Mouse (Mus musculus): ENCODE measurements around the gene Ccne1.
"Not testable (repeated sequence)": the region's sequence is repeated elsewhere in the genome, so short reads cannot be mapped to it uniquely, and the experiment has no call there.

Gene Ccne1

DNA sequence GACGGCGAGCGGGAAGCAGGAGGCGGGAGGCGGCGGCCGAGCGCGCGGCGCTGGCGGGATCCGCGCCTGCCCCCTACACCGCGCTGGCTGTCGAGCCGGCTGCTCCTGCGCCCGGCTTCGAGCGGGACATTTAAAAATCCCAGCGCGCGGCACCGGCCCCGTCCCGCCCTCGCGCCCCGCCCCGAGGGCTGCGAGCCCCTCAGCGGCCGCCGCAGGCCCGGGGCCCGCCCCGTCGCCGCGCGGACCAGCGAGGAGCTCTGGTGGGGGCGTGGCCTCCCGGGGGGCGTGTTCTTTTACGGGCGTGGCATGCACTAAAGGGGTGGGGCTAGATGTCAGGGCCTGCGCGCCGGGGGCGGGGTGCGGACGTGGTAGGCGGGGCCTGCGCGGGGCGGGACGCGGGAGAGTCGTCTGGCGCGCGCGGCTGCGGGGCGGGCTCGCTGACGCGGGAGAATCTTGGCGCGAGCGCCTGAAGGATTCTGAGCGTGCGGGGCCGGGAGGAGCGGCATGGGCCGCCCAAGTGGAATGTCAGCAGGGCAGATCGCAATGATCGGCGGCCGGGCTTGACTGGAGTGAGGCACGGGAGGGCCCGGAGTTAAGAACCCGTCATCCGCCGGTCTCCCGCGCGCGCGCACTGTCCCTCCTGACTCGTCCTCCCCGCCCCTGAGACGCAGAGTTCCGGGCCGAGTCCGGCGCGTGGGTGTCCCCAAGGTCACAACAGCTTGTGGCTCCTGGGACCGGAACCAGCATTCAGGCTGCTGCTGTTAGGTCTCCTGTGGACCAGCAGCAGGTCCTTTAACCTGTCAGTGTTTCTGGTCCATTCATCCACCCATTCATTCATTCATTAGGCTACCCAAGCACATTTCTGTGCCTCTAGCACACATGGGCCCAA lies at the start of gene Ccne1:
Ccne1 (minus strand) TSS at position 164 of the 889 bp plus-strand sequence.
- DNase-seq (ENCODE audit: low spot score in 2 of 2): peak; percentile 96 to 99

GRCm38 (mm10) chr7:38155829-38156228 lies 48.5 kb upstream of the Ccne1 start:
- DNase-seq (ENCODE audit: low spot score in 2 of 2): no peak

GRCm38 (mm10) chr7:38152571-38152970 lies 45.2 kb upstream of the Ccne1 start:
- DNase-seq (ENCODE audit: low spot score in 2 of 2): no peak

- DNase-seq (ENCODE audit: low spot score in 2 of 2): no peak
These were observed 44.5 kb upstream of the Ccne1 start for GRCm38 (mm10) chr7:38151706-38152312.

DNA sequence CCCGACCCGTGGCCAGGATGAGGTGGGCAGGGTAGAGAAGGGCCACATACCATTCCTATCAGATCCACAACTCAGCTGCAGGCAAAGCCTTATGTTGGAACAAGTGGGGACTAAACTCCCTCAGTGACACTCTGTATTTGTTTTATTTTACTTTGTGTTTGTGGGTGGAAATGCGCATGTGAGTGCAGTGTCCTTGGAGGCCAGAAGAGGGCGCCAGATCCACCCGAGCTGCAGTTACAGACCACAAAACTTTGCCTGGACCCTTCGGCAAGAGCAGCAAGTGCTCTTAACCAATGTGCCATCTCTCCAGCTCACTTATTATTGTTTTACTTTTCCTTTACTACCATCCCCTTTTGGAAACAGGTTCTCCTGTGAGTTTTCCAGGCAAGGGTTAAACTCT lies 40.1 kb upstream of the Ccne1 start:
- DNase-seq (ENCODE audit: low spot score in 2 of 2): no peak

DNA sequence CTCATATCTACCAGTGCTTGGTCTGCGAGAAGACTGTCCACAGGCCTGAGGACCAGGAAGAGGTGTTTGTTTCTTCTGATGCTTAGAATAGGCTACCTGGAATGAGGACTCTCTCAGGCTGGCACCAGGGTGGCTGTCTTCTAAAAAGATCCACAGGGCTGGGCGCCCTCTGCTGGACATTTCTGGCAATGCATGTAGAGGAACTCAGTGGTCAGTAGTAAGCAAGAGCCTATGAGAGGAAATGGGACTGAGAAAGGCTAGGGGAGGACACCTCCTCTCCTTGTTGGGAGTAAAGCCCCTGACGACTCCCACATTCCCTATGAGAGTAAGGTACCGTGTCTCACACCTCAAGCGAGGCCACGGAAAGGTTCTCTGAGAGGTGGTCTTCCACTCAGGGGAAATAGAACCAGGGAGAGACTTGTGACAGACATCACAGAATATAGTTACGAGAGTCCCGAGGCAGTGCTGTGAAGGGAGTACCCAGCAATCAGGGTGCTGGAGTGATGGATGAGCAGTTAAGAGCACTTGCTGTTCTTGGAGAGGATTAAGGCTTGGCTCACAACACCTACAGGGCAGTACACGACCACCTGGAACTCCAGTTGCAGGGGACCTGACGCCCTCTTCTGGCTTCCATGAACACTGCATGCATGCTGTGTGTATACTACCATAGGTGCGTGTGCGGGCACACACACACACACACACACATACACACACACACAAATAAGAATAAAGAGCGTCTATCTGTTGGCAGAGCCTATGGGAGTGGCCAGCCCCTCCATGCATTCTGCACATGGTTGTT lies 34.6 kb upstream of the Ccne1 start:
- peak; percentile 40 to 79 for DNase-seq (ENCODE audit: low spot score in 2 of 2)

DNA sequence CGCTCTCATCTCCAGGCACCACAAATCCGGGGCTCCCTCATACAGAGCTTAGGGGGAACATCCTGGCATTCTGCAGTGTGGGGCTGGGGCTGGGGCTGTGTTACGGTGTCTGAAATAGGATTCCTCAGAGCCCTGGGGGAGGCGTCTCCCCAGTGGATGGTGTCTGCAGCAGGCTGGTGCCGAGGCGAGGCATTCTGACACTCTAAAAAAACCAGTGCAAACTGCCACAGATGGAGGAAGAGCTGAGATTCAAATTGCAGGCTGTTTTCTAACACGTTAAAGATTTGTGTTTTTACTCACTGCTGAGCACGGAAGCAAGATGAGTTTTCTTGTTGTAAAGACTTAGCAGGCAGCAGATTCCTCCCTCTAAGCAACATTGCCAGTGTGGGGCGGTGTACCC lies 33.0 kb upstream of the Ccne1 start:
- DNase-seq (ENCODE audit: low spot score in 2 of 2): peak; percentile 51 to 64

- DNase-seq (ENCODE audit: low spot score in 2 of 2): no peak
These were observed 27.1 kb upstream of the Ccne1 start for GRCm38 (mm10) chr7:38134471-38134870.

DNA sequence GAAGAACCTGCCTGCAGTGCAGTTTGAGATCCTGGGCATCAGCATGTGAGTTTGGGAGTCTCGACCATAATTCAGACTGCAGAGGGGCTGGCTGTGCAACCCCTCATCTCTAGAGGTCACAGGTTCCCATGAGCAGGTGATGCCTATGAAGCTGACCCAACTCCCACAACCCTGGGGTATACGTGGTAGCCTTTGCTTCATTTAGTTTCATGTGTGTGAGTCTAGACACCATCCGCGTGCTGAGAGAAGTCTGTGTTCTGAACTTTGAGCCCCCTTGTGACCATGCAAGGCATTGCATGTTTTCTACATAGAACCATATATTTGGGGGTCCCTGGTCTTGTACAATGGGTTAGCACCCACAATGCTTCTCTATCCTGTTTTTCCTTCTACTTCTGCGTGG lies 23.9 kb upstream of the Ccne1 start:
- DNase-seq (ENCODE audit: low spot score in 2 of 2): peak in 1 of 2 experiments; percentile 27

DNA sequence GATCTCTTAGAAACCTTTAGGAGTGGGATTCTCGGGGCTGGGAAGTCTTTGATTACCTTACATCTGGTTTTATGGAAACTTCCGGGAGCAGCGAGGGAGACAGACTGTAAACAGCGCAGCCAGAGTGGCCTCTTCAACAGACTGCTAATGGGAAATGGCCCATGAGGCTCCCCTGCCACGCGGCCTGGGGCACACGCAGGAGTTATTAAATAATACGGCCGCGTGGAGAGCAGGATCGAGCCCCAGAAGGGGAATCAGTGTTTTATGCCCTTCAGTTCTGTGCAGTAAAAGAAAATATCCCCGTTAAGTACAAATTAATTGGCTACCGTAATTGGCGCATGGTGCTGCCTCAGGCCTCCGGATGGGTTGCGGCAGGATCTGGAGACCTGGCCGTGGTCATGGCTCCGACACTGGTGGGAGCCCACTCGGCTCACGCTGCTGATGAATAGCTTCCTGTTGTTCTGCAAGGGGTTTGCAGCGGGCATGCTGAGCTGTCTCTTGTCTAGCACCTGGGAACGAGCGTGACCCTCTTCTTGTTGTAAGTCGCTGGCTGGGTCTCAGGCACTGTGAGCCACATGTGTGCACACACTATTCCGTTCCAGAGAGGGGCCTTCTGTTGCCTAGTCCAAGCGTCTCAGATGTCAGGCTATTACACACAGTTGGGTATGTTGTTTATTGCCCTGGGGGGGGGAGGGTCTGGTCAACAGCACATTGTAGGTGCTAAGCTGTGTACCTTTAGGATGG lies 22.8 kb upstream of the Ccne1 start:
- DNase-seq (ENCODE audit: low spot score in 2 of 2): no peak

- no peak for DNase-seq (ENCODE audit: low spot score in 2 of 2)
These were observed 22.2 kb upstream of the Ccne1 start for GRCm38 (mm10) chr7:38129491-38129890.

DNA sequence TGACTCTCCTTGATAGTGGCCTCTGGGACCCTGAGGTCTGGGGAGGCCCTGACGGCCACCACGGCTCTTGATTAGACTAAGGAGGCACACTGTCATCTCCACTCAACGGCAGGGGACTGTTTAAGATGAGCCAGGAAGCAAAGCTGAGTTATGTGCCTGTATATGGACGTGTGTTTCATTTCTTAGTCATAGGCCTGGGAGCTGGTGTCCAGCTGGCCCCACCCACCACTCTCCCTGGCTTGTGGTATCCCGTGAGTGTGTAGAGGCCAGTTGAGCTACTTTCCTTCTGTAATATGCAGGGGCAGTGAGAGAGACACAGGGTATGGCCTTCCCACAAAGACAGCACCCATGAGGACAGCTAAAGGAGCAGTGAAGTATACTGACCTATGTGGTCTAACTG lies 20.9 kb upstream of the Ccne1 start:
- not testable (repeated sequence) for DNase-seq (ENCODE audit: low spot score in 2 of 2)

DNA sequence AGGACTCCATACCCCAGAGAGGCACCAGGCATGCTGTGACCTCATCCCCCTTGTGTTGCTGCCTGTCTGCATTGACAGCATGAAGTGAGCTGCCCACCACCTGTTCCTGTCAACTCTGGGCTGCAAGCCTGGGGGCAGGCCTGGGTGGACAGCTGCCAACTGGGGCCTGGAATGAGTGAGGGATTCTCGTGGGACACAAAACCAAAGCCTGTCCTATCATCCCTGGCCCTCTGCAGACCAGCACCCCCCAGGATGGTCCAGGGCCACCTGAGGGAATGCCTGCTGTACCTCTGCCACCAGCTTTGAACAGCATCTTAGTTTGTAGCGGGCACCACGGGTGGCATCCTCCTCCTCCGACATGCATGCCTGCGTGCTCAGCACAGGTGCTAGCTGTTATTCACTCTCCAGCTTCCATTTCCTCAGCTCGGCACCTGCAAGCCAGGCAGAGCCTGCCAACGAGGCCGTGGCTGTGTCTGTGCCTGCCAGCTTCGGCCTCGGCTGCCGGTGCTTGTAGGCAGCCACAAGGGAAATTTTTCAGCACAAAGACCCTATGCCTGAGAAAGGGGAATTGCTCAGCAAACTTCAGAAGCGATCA lies 18.3 kb upstream of the Ccne1 start:
- DNase-seq (ENCODE audit: low spot score in 2 of 2): no peak

DNA sequence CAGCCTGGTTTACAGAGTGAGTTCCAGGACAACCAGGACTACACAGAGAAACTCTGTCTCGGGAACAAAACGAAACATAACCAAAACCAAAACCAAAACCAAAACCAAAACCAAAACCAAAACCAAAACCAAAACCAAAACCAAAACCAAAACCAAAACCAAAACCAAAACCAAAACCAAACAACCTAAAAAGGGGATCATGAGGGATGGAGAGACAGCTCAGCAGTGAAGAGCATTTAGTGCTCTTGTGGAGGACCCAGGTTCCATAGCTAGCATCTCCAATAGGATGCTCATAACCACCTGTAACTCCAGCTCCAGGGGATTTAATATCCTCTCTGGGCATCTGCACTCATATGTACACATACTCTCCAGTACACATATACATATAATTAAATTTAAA lies 16.8 kb upstream of the Ccne1 start:
- DNase-seq (ENCODE audit: low spot score in 2 of 2): not testable (repeated sequence)

- DNase-seq (ENCODE audit: low spot score in 2 of 2): no peak
These were observed 11.3 kb upstream of the Ccne1 start for GRCm38 (mm10) chr7:38118594-38118993.

DNA sequence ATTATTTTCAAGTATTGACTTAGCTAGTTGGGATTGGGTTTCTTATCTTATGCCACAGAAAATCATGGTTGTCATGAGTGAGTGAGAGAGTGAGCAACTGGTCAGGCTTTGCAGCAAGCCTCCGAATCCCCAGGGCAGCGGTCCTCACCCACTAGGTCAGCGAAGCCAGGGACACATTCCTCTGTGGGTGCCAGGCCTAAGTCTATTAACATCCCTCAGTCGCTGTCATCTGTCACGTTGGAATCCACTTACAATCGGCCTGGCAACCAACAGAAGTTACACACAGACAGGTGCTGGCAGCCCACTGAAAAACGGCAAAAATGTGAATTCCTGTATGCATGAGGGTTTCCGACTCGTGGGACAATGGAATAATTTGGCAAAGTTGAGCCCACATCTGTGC lies 5.1 kb upstream of the Ccne1 start:
- DNase-seq (ENCODE audit: low spot score in 2 of 2): no peak

GRCm38 (mm10) chr7:38111996-38112395 lies 4.7 kb upstream of the Ccne1 start:
- peak; percentile 19 to 45 for DNase-seq (ENCODE audit: low spot score in 2 of 2)

DNA sequence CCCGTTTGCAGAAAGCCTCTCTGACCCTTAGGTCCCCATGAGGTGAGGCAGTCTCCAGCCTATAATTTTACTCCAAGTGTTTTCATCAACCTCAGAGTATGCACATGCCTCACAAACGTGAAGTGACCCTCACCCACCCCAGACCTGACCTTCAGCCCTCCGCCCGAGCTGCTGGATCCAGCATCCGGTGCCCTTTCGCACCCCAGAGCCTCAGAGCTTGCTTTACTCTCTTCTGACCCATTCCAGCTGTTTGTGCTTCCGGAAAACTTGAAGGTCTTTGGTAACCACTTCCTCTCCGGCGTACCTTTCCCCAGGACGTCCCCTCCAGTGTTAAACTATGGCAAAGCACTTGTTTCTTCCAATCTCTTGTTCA lies 912 bp upstream of the Ccne1 start:
- peak in 1 of 2 experiments; percentile 27 for DNase-seq (ENCODE audit: low spot score in 2 of 2)

GRCm38 (mm10) chr7:38106711-38107311 lies 523 bp downstream of the Ccne1 start:
- DNase-seq (ENCODE audit: low spot score in 2 of 2): peak in 1 of 2 experiments; percentile 36

- no peak for DNase-seq (ENCODE audit: low spot score in 2 of 2)
These were observed 2.0 kb downstream of the Ccne1 start for GRCm38 (mm10) chr7:38105379-38105778.

- no peak for DNase-seq (ENCODE audit: low spot score in 2 of 2)
These were observed 3.2 kb downstream of the Ccne1 start for GRCm38 (mm10) chr7:38104097-38104496.

Data from frontal cortex, postnatal 10 days (tissue).